Mouse (Mus musculus) CH12.LX (cell line): Measurements from ENCODE around the gene Zfyve27.

Experiments
- CHD2 ChIP-seq: IDR thresholded peaks from 2 replicates; pipeline ENCODE4 v1.6.1; 2011; ENCODE audit warnings: low read length, improper control_type of control experiment
- CTCF ChIP-seq, 2 experiments: IDR thresholded peaks in 1 of 2; conservative IDR thresholded peaks in 1 of 2; 2 replicates each; pipeline ENCODE4 v1.5.1; 2011 to 2012; ENCODE audit warnings: low read depth in 2 of 2, low read length in 2 of 2, improper control_type of control experiment in 1 of 2, inconsistent platforms in 1 of 2, mild to moderate bottlenecking in 1 of 2, moderate library complexity in 1 of 2
- E2F4 ChIP-seq: IDR thresholded peaks from 2 replicates; pipeline ENCODE4 v1.6.1; 2011; ENCODE audit warnings: low read depth, low read length, improper control_type of control experiment; ENCODE audit not compliant: insufficient replicate concordance
- EP300 ChIP-seq: IDR thresholded peaks from 2 replicates; pipeline ENCODE4 v1.6.1; 2011; ENCODE audit warnings: low read length, improper control_type of control experiment
- HCFC1 ChIP-seq: IDR thresholded peaks from 2 replicates; pipeline ENCODE4 v1.6.1; 2012; ENCODE audit warnings: low read depth, mild to moderate bottlenecking, inconsistent platforms, low read length, improper control_type of control experiment
- MYC ChIP-seq: IDR thresholded peaks from 2 replicates; pipeline ENCODE4 v1.6.1; 2011; ENCODE audit warnings: low read depth, mild to moderate bottlenecking, improper control_type of control experiment, low read length
- POLR2A ChIP-seq: IDR thresholded peaks from 2 replicates; pipeline ENCODE4 v1.6.1; 2011; ENCODE audit warnings: low read depth, mild to moderate bottlenecking, improper control_type of control experiment, low read length
- POLR2AphosphoS2 ChIP-seq: IDR thresholded peaks from 2 replicates; pipeline ENCODE4 v1.6.1; 2011; ENCODE audit warnings: low read depth, low read length, improper control_type of control experiment
- SIN3A ChIP-seq: IDR thresholded peaks from 2 replicates; pipeline ENCODE4 v1.6.1; 2012; ENCODE audit warnings: low read length, improper control_type of control experiment, inconsistent platforms
- TBP ChIP-seq: conservative IDR thresholded peaks from 2 replicates; pipeline ENCODE4 v1.6.1; 2011; ENCODE audit warnings: low read depth, low read length, improper control_type of control experiment
- USF2 ChIP-seq: conservative IDR thresholded peaks from 2 replicates; pipeline ENCODE4 v1.6.1; 2011; ENCODE audit warnings: low read depth, low read length, improper control_type of control experiment
- ZKSCAN1 ChIP-seq: IDR thresholded peaks from 2 replicates; pipeline ENCODE4 v1.6.1; 2012; ENCODE audit warnings: low read depth, inconsistent platforms, low read length, improper control_type of control experiment, borderline replicate concordance

GRCm38 (mm10) chr19:42146276-42147010 is 17.3 kb upstream of the Zfyve27 start:
- TF ChIP-seq CTCF (conservative IDR thresholded peaks at IDR 0.05 in 1 of 2, IDR thresholded peaks at IDR 0.05 in 1 of 2; ENCODE audit: low read depth in 2 of 2, low read length in 2 of 2) (no peak), EP300 (no peak), HCFC1 (no peak), POLR2A (no peak), E2F4 (no peak), MYC (no peak), ZKSCAN1 (no peak), USF2 (no peak), SIN3A (no peak), TBP (no peak), POLR2AphosphoS2 (no peak), CHD2 (no peak)
